Mouse (Mus musculus): Measurements from ENCODE around the gene Haus8.
A peak's percentile ranks its signal among the peaks of the same experiment; 100 is the strongest.

GRCm38 (mm10) chr8:71288441-71288949, 15.8 kb upstream of the Haus8 start:
- TF ChIP-seq CTCF (IDR thresholded peaks at IDR 0.05; ENCODE audit: low read depth) = peak; percentile 50
- TF ChIP-seq EP300 (IDR thresholded peaks at IDR 0.05; ENCODE audit: low read depth) = no peak

Measured in liver, postnatal 0 days (tissue).